Mouse (Mus musculus): ENCODE results near the gene Htr2a. TPM values are rescaled to one million over a fixed set of nuclear protein-coding genes. Genes with fewer than 3 reads are reported as not detected.

The Htr2a gene
- polyA plus RNA-seq, 1 experiment from 2014 or later, result 0.77 TPM

DNA sequence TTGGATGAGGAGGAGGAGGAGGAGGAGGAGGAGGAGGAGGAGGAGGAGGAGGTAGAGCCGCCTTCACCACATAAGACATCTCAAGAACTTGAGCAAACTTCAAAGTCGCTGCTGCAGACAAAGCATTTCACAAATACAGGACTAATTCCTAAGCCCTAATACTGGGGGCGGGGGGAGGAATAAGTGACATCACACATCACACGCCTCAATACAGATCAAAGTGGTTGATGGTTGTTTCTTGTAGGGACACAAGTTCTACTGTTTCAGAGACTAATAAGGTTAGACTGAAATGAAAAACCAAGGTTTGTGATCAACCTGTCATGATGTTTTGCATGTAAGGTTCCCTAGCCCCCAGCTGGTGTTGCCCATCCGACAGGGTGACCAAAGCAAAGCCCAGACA lies 39.2 kb downstream of the Htr2a start:
- no peak overlapping the region for H3K27ac ChIP-seq (ENCODE audit: low read depth, low read length)
- H3K27me3 ChIP-seq (ENCODE audit: control insufficient read depth, insufficient read depth, low read length), result no peaks in the 10 kb centered on the region
- H3K36me3 ChIP-seq (ENCODE audit: control insufficient read depth, insufficient read depth, low read length), result no peaks in the 10 kb centered on the region
- ATAC-seq (ENCODE audit: low FRiP score) (no peak), DNase-seq (ENCODE audit: low spot score) (no peak)
- H3K4me1 ChIP-seq (replicated peaks; ENCODE audit: control insufficient read depth, insufficient read depth, low read length), result no peaks in the 10 kb centered on the region
- WGBS, result 90% methylated on average over 5 of the region's 5 CpGs
- no peak overlapping the region for H3K9ac ChIP-seq (ENCODE audit: low read depth, low read length)
- H3K9me3 ChIP-seq (ENCODE audit: control insufficient read depth, low read length), result no peaks in the 10 kb centered on the region
- no peak overlapping the region for H3K4me2 ChIP-seq (replicated peaks; ENCODE audit: low read depth, low read length)
- H3K4me3 ChIP-seq (ENCODE audit: low read depth, low read length), result no peak overlapping the region

DNA sequence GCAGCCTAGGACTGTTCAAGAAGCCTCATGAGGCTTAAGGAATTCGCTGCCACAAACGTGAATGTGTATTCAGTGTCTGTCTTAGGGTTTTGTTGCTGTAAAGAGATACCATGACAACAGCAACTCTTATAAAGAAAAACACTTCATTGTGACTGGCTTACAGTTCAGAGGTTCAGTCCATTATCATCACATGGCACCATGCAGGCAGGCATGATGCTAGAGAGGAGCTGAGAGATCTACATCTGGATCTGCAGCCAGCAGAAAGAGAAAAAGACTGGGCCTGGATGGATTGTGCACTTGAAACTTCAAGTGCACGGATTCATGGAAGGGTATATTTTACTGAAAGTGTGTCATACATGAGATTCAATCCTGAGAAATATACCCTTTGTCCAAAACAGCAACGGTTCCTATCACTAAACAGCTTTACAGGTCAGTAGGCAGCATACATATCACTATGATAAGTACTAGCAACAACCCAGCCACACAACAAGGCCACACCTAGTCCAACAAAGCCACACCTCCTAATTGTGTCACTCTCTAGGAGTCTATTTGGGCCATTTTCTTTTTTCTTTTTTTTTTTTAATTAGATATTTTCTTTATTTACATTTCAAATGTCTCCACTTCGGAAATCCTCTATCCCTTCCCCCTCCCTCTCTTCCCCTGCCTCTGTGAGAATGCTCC lies 43.8 kb downstream of the Htr2a start:
- no peaks in the 10 kb centered on the region for H3K36me3 ChIP-seq (ENCODE audit: control insufficient read depth, insufficient read depth, low read length)
- no peak overlapping the region for H3K4me2 ChIP-seq (replicated peaks; ENCODE audit: low read depth, low read length)
- no peaks in the 10 kb centered on the region for H3K27me3 ChIP-seq (ENCODE audit: control insufficient read depth, insufficient read depth, low read length)
- ATAC-seq (ENCODE audit: low FRiP score) (no peak), DNase-seq (ENCODE audit: low spot score) (no peak)
- no peak overlapping the region for H3K27ac ChIP-seq (ENCODE audit: low read depth, low read length)
- H3K4me1 ChIP-seq (replicated peaks; ENCODE audit: control insufficient read depth, insufficient read depth, low read length), result no peaks in the 10 kb centered on the region
- 79% methylated on average over 5 of the region's 5 CpGs for WGBS
- no peaks in the 10 kb centered on the region for H3K9me3 ChIP-seq (ENCODE audit: control insufficient read depth, low read length)
- H3K4me3 ChIP-seq (ENCODE audit: low read depth, low read length), result no peak overlapping the region
- H3K9ac ChIP-seq (ENCODE audit: low read depth, low read length), result no peak overlapping the region

DNA sequence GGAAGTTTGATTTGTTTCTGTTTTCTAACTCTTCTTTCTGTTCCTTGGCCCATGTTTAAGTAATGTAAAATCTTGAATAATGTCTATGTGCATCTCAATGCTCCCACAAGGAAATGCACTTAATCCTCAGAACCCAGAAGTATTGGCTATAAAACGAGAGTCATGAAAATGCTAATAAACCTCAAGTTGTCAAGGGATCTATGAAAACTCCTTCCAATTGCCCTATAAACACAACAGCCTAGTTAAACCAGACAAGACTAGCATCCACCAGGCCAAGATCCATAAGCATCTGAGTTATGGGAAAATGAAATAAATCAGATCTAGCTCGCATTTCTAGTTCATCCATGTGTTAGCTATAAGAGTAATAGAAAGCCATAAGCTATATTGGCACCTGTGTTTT lies 51.3 kb downstream of the Htr2a start:
- H3K9ac ChIP-seq (ENCODE audit: low read depth, low read length), result no peak overlapping the region
- H3K27ac ChIP-seq (ENCODE audit: low read depth, low read length), result no peak overlapping the region
- no peaks in the 10 kb centered on the region for H3K9me3 ChIP-seq (ENCODE audit: control insufficient read depth, low read length)
- WGBS, result 89% methylated on average over 2 of the region's 2 CpGs
- H3K4me2 ChIP-seq (replicated peaks; ENCODE audit: low read depth, low read length), result no peak overlapping the region
- H3K4me3 ChIP-seq (ENCODE audit: low read depth, low read length), result no peak overlapping the region
- ATAC-seq (ENCODE audit: low FRiP score) (no peak), DNase-seq (ENCODE audit: low spot score) (no peak)
- H3K4me1 ChIP-seq (replicated peaks; ENCODE audit: control insufficient read depth, insufficient read depth, low read length), result no peaks in the 10 kb centered on the region
- H3K27me3 ChIP-seq (ENCODE audit: control insufficient read depth, insufficient read depth, low read length), result no peaks in the 10 kb centered on the region
- no peaks in the 10 kb centered on the region for H3K36me3 ChIP-seq (ENCODE audit: control insufficient read depth, insufficient read depth, low read length)

DNA sequence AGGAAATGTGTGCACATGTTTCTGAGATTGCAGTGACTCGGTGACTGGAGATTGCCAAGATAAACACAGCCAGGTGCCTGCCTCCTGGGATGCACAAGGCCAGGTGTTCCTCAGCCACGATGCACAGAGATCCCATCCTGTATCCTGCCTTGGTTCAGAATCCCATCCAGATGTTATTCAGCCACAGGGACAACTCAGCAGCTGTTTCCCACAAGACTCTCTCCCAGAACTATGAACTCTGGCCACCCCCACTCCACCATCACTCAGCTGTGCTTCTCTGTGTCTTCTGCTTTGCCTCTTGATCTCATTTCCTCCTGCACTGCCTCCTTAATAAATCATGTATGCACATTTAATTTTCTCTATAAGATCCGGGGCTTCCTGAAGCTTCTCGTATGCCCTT lies 56.1 kb downstream of the Htr2a start:
- Histone ChIP-seq H3K9me3 (ENCODE audit: control insufficient read depth, low read length) (no peaks in the 10 kb centered on the region), H3K4me2 (replicated peaks; ENCODE audit: low read depth, low read length) (no peak overlapping the region), H3K36me3 (ENCODE audit: control insufficient read depth, insufficient read depth, low read length) (no peaks in the 10 kb centered on the region), H3K27me3 (ENCODE audit: control insufficient read depth, insufficient read depth, low read length) (no peaks in the 10 kb centered on the region), H3K9ac (ENCODE audit: low read depth, low read length) (no peak overlapping the region), H3K27ac (ENCODE audit: low read depth, low read length) (no peak overlapping the region), H3K4me3 (ENCODE audit: low read depth, low read length) (no peak overlapping the region), H3K4me1 (replicated peaks; ENCODE audit: control insufficient read depth, insufficient read depth, low read length) (no peaks in the 10 kb centered on the region)
- ATAC-seq (ENCODE audit: low FRiP score), result no peak
- WGBS, result 64% methylated on average over 4 of the region's 4 CpGs
- DNase-seq (ENCODE audit: low spot score), result no peak

DNA sequence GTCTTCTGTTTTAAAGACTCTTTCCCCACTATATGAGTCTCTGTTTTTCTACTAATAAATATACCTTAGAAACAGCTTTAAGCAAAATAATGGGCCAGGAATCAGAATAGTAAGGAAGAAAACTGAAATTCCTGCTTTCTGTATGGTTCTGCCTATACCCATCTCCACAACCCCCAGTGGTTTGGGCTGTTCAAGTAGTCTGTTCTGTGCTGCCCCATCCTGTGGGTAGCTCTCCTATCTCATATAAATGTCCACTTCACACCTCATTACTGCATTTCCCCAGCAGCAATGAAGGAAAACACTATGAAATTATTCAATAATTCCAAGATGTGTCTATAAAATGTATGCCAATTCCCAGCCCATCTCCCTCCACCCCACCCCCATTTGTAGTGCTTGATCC lies 56.8 kb downstream of the Htr2a start:
- Histone ChIP-seq H3K4me3 (ENCODE audit: low read depth, low read length) (no peak overlapping the region), H3K4me1 (replicated peaks; ENCODE audit: control insufficient read depth, insufficient read depth, low read length) (no peaks in the 10 kb centered on the region), H3K27ac (ENCODE audit: low read depth, low read length) (no peak overlapping the region), H3K9me3 (ENCODE audit: control insufficient read depth, low read length) (no peaks in the 10 kb centered on the region), H3K4me2 (replicated peaks; ENCODE audit: low read depth, low read length) (no peak overlapping the region), H3K36me3 (ENCODE audit: control insufficient read depth, insufficient read depth, low read length) (no peaks in the 10 kb centered on the region), H3K9ac (ENCODE audit: low read depth, low read length) (no peak overlapping the region), H3K27me3 (ENCODE audit: control insufficient read depth, insufficient read depth, low read length) (no peaks in the 10 kb centered on the region)
- no peak for ATAC-seq (ENCODE audit: low FRiP score)
- no peak for DNase-seq (ENCODE audit: low spot score)

DNA sequence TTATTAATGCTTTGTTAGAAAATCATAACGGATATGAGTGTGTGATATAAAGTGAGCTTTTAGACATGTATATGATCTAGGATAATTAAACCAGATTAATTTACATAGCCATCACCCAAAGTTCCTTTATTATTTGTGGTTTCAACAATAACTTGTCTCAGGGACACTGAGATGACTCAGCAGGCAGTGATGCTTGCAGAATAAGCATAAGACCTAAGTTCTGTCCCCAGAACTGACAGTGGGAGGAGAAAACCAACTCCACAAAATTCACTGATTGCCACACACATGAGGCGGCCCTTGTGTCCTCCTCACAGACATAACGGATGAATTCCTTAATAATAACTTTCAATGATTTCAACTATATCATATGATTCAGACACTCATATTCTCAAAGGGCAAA lies 58.6 kb downstream of the Htr2a start:
- no peak overlapping the region for H3K27ac ChIP-seq (ENCODE audit: low read depth, low read length)
- no peak for ATAC-seq (ENCODE audit: low FRiP score)
- no peaks in the 10 kb centered on the region for H3K36me3 ChIP-seq (ENCODE audit: control insufficient read depth, insufficient read depth, low read length)
- no peaks in the 10 kb centered on the region for H3K9me3 ChIP-seq (ENCODE audit: control insufficient read depth, low read length)
- DNase-seq (ENCODE audit: low spot score), result no peak
- no peak overlapping the region for H3K9ac ChIP-seq (ENCODE audit: low read depth, low read length)
- WGBS, result 91% methylated on average over 3 of the region's 3 CpGs
- H3K4me1 ChIP-seq (replicated peaks; ENCODE audit: control insufficient read depth, insufficient read depth, low read length), result no peaks in the 10 kb centered on the region
- no peak overlapping the region for H3K4me2 ChIP-seq (replicated peaks; ENCODE audit: low read depth, low read length)
- no peaks in the 10 kb centered on the region for H3K27me3 ChIP-seq (ENCODE audit: control insufficient read depth, insufficient read depth, low read length)
- no peak overlapping the region for H3K4me3 ChIP-seq (ENCODE audit: low read depth, low read length)

DNA sequence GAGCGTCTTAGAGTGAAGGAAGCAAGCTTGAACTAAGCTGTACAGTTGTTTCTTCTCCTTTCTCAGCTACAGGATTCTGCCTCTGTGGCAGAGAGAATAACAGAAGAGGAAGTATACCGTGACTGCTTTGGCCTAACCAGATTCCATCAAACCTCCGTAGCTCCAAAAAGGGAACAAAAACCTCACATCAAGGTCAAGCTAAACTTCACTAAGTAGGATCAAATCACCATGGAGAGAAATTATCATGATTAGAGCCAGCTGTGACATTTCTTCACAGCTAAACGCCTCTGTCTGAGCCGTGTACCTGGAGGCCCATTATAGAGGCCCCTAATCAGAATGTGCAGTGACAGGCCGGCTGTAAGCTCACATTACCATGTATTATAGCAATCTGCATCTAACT lies 63.3 kb downstream of the Htr2a start:
- no peaks in the 10 kb centered on the region for H3K9me3 ChIP-seq (ENCODE audit: control insufficient read depth, low read length)
- H3K4me3 ChIP-seq (ENCODE audit: low read depth, low read length), result no peak overlapping the region
- WGBS, result 68% methylated on average over 6 of the region's 6 CpGs
- no peak overlapping the region for H3K9ac ChIP-seq (ENCODE audit: low read depth, low read length)
- no peaks in the 10 kb centered on the region for H3K36me3 ChIP-seq (ENCODE audit: control insufficient read depth, insufficient read depth, low read length)
- H3K27me3 ChIP-seq (ENCODE audit: control insufficient read depth, insufficient read depth, low read length), result no peaks in the 10 kb centered on the region
- H3K4me2 ChIP-seq (replicated peaks; ENCODE audit: low read depth, low read length), result no peak overlapping the region
- DNase-seq (ENCODE audit: low spot score) (peak; percentile 4), ATAC-seq (ENCODE audit: low FRiP score) (no peak)
- no peak overlapping the region for H3K27ac ChIP-seq (ENCODE audit: low read depth, low read length)
- H3K4me1 ChIP-seq (replicated peaks; ENCODE audit: control insufficient read depth, insufficient read depth, low read length), result no peaks in the 10 kb centered on the region

DNA sequence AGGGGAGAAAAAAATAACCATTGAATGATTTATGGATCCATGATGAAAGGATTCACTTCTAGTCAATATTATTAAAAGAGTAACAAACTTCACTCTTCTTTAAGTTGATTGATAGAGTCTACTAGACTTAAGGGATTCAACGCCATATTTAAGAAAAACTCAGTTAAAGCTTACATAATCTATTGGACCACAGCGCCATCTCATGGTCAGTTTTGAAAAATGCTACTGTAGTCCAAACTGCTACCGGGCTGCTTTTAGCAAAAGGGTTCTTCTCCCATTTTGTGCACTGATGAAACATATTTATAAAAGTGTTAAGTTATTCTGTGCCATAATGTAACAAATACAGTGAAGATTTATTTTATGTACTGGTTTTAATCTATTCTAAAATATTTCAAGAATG lies 68.4 kb downstream of the Htr2a start:
- Histone ChIP-seq H3K4me2 (replicated peaks; ENCODE audit: low read depth, low read length) (no peak overlapping the region), H3K27me3 (ENCODE audit: control insufficient read depth, insufficient read depth, low read length) (no peaks in the 10 kb centered on the region), H3K9ac (ENCODE audit: low read depth, low read length) (no peak overlapping the region), H3K4me3 (ENCODE audit: low read depth, low read length) (no peak overlapping the region), H3K36me3 (ENCODE audit: control insufficient read depth, insufficient read depth, low read length) (no peaks in the 10 kb centered on the region), H3K9me3 (ENCODE audit: control insufficient read depth, low read length) (no peaks in the 10 kb centered on the region), H3K27ac (ENCODE audit: low read depth, low read length) (no peak overlapping the region), H3K4me1 (replicated peaks; ENCODE audit: control insufficient read depth, insufficient read depth, low read length) (no peaks in the 10 kb centered on the region)
- WGBS, result 28% methylated on average over 3 of the region's 3 CpGs
- ATAC-seq (ENCODE audit: low FRiP score) (no peak), DNase-seq (ENCODE audit: low spot score) (peak; percentile 67)

DNA sequence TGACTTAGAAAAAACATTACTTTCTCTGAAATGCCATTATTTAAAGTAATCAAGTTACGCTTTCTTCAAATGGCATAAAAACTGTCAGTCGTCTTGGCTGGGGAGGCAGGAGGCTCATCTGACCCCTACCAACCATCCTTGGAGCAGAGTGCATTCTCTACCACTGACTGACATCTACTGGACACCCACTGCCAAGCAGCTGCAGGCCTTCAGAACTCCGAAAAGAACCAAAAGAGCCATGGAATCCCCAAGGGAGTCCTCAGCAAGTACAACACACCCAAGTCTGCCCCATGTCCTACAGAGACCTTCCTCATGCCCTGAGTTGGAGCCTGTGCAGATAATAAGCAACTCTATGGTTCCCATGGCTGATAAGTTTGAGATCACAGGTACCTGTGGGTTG lies 82.9 kb downstream of the Htr2a start:
- 77% methylated on average over 3 of the region's 3 CpGs for WGBS
- no peak overlapping the region for H3K27ac ChIP-seq (ENCODE audit: low read depth, low read length)
- no peak for ATAC-seq (ENCODE audit: low FRiP score)
- H3K4me1 ChIP-seq (replicated peaks; ENCODE audit: control insufficient read depth, insufficient read depth, low read length), result no peaks in the 10 kb centered on the region
- H3K9me3 ChIP-seq (ENCODE audit: control insufficient read depth, low read length), result no peaks in the 10 kb centered on the region
- no peak for DNase-seq (ENCODE audit: low spot score)
- H3K36me3 ChIP-seq (ENCODE audit: control insufficient read depth, insufficient read depth, low read length), result no peaks in the 10 kb centered on the region
- no peaks in the 10 kb centered on the region for H3K27me3 ChIP-seq (ENCODE audit: control insufficient read depth, insufficient read depth, low read length)
- no peak overlapping the region for H3K9ac ChIP-seq (ENCODE audit: low read depth, low read length)
- no peak overlapping the region for H3K4me2 ChIP-seq (replicated peaks; ENCODE audit: low read depth, low read length)
- no peak overlapping the region for H3K4me3 ChIP-seq (ENCODE audit: low read depth, low read length)

Measured in hindbrain, embryonic 11.5 days (tissue).